Mouse (Mus musculus) olfactory bulb, adult 2 months (tissue): ENCODE data around the gene Cacnb3. TPM values are rescaled to one million over a fixed set of nuclear protein-coding genes. Genes with fewer than 3 reads are reported as not detected.

Experiments used
- H3K27ac ChIP-seq: fragments of 200-500 bp; 2 replicates; pipeline ENCODE4 v1.5.1; 2012; ENCODE audit warnings: low read depth, low read length; ENCODE audit not compliant: insufficient read depth
- H3K4me1 ChIP-seq: fragments of 200-500 bp; 2 replicates; pipeline ENCODE4 v1.6.1; 2012; ENCODE audit warnings: low read length; ENCODE audit not compliant: control insufficient read depth, insufficient read depth
- H3K4me3 ChIP-seq: fragments of 200-500 bp; 2 replicates; pipeline ENCODE4 v1.5.1; 2012; ENCODE audit warnings: mild to moderate bottlenecking, low read depth, low read length, moderate library complexity; ENCODE audit not compliant: insufficient read depth
- CTCF ChIP-seq: fragments of 200-500 bp; IDR thresholded peaks from 2 replicates; pipeline ENCODE4 v1.5.1; 2012; ENCODE audit warnings: low read depth, mild to moderate bottlenecking, low read length, moderate library complexity; ENCODE audit not compliant: insufficient read depth
- POLR2A ChIP-seq: fragments of 200-500 bp; IDR thresholded peaks from 2 replicates; pipeline ENCODE4 v1.6.1; 2012; ENCODE audit warnings: mild to moderate bottlenecking, low read depth, low read length, moderate library complexity; ENCODE audit not compliant: insufficient read depth
- WGBS: fragments of 180-500 bp; shearing (Covaris S2); methylation state at CpG from one replicate; pipeline ENCODE4 v1.1.7; 2018; 5-methylcytosine and 5-hydroxymethylcytosine counted together
- polyA plus RNA-seq: library from polyadenylated mRNA; stranded (reverse); fragments of >200 nt; gene quantifications from 2 replicates; pipeline ENCODE4 v1.2.4, GENCODE M21; 2012; ENCODE audit warnings: low replicate concordance; ENCODE audit not compliant: missing spikeins, insufficient read depth, insufficient read length

Cacnb3 gene
- polyA plus RNA-seq, 1 experiment = not detected

DNA sequence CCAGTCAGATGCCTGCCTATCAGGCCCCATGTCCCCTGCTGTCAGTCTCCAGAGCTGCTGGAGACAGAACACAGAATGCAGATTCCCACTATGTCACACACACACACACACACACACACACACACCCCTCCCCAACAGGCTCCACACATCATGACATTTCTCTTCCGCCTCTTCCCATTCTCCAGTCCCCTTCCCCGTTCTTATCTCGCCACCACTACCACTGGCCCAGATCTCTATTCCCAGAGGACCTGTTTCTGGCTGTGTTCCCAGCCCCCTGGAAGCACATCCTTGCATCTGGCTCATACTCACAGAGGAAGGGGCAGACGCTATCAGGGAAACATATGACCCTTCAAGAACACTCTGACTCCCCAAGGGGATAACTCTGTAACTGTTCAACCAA is 23.1 kb upstream of the Cacnb3 start:
- no peak overlapping the region for H3K27ac ChIP-seq
- TF ChIP-seq CTCF (no peak), POLR2A (no peak)
- 17% methylated on average over 4 of the region's 4 CpGs for WGBS
- H3K4me1 ChIP-seq = peaks cover 51% of the 10 kb centered on the region
- peak overlapping the region; percentile 93 for H3K4me3 ChIP-seq

GRCm38 (mm10) chr15:98608058-98608783 is 22.4 kb upstream of the Cacnb3 start:
- Histone ChIP-seq H3K27ac (no peak overlapping the region), H3K4me3 (peak overlapping the region; percentile 93), H3K4me1 (peaks cover 44% of the 10 kb centered on the region)
- no peak for TF ChIP-seq CTCF
- TF ChIP-seq POLR2A = no peak
- WGBS = 9% methylated on average over 10 of the region's 10 CpGs

GRCm38 (mm10) chr15:98608784-98609250 is 21.8 kb upstream of the Cacnb3 start:
- no peak for TF ChIP-seq CTCF
- TF ChIP-seq POLR2A = no peak
- H3K27ac ChIP-seq = no peak overlapping the region
- H3K4me1 ChIP-seq = peaks cover 38% of the 10 kb centered on the region
- WGBS = 3% methylated on average over 12 of the region's 26 CpGs
- peak overlapping the region; percentile 93 for H3K4me3 ChIP-seq

DNA sequence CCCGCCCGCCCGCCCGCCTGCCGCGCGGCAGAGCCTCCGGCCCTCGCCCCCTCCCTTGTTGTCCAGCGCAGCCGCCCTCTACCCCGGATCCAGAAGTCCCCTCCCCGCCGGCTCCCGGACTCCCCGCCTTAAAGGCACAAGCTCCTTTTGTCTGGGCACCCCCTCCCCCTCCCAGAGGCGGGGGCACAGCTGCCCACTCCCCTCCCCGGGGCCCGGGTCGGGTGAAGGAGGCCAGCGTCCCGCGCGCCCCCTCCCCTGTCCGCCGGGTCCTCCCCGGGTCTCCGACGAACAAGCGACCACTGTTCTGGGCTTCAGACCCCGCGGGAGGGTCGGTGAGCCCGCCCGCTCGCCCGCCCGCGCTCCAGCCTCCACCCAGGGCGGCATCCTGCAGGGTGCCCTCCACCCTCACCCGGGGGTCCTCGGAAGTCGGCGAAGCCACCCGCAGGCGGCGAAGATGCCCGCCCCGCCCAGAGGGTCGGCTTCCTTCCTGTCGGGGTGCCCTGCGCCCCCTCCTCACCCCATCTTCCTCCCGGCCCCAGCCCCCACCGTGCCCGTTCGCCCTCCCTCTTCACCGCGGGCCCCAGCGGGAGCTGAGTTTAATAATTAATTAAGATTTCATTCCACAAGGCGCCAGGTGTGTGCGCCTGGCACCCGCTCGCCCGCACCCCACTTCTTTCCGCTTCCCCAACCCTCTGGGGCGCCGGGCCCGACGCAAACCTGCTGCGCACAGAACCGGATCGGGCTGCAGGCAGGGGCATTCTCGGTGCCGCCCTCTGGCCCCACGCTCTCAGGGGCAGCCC is 21.1 kb upstream of the Cacnb3 start, which contains the start of gene Adcy6:
Adcy6 (minus strand) TSS at position 746 of the 800 bp plus-strand sequence.
- TF ChIP-seq POLR2A (peak; percentile 10; the same call in 1 of the 2 replicates), CTCF (no peak)
- Histone ChIP-seq H3K4me3 (peak within 1 kb of the TSS; percentile 93), H3K4me1 (peaks cover 32% of the 10 kb centered on the region), H3K27ac (0 out of 2 replicates have a peak within 1 kb of the TSS, but pooled peaks have one; percentile 5)
- 1% methylated on average over 73 of the region's 75 CpGs for WGBS

DNA sequence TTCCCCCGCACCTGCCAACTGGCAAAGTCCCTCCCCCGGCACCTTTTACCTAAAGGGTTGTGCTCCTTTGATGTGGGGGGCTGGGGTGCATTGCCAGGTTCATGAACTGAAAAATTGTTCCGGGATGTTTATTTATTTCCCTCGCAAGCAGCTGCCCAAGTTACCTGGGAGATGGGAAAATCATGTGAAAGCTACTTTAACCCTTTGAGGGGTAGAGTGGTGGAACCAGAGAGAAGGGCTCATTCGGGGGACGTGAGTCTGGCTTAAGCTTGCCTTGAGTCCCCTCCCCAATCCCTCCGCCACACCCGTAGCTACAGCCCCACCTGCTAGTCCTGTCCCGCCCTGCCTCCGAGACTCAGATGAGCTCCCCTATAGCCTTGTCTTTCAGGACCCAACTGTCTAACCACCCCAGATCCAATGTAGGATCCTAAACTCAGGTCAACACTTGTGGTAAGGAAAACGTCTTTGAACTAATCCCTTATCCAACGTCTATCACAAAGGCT is 20.5 kb upstream of the Cacnb3 start:
- no peak for TF ChIP-seq POLR2A
- no peak for TF ChIP-seq CTCF
- Histone ChIP-seq H3K4me3 (peak overlapping the region; percentile 93), H3K4me1 (peaks cover 32% of the 10 kb centered on the region), H3K27ac (no peak overlapping the region)
- 16% methylated on average over 12 of the region's 12 CpGs for WGBS

DNA sequence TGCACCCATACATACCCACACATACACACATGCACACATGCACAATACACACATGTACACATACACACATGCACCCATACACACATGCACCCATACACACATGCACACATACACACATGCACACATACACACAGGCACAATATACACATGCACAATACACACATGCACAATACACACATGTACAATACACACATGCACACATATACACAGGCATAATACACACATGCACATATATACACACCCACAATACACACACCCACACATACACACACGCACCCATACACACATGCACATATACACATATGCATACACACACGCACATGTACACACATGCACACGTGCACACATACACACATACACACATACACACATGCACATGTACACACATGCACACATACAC is 18.4 kb upstream of the Cacnb3 start:
- 97% methylated on average over 3 of the region's 3 CpGs for WGBS

GRCm38 (mm10) chr15:98614551-98614950 is 16.1 kb upstream of the Cacnb3 start:
- TF ChIP-seq CTCF (no peak), POLR2A (no peak)
- peaks cover 7% of the 10 kb centered on the region for H3K4me1 ChIP-seq
- WGBS = 51% methylated on average over 9 of the region's 9 CpGs
- no peak overlapping the region for H3K27ac ChIP-seq
- no peak overlapping the region for H3K4me3 ChIP-seq

More for the DNA sequence above, 18.4 kb upstream of the Cacnb3 start:
- no peak overlapping the region for H3K4me3 ChIP-seq
- H3K4me1 ChIP-seq = peaks cover 22% of the 10 kb centered on the region
- no peak overlapping the region for H3K27ac ChIP-seq
- TF ChIP-seq POLR2A (no peak), CTCF (no peak)

DNA sequence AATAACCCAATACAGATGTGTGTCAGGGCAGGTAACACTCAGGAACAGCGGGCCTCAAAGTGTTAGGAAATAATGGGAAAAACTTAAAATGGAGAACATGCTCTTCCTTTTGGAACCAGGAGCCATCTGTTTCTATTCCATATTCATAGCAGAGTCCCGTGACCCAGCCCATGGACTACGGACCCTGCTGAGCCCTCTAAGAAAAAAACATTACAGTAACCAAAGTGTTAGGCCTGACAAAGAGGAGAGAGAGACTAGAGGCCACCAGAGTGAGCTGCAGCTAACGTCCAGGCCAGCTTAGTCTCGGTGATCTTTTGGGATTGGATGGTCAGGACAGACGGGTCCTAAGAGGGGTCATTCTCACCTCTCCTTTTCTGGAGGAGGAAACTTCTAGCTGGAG is 15.7 kb upstream of the Cacnb3 start:
- no peak overlapping the region for H3K4me3 ChIP-seq
- TF ChIP-seq POLR2A (no peak), CTCF (no peak)

More for the DNA sequence above, 15.7 kb upstream of the Cacnb3 start:
- peaks cover 4% of the 10 kb centered on the region for H3K4me1 ChIP-seq
- 67% methylated on average over 6 of the region's 6 CpGs for WGBS
- no peak overlapping the region for H3K27ac ChIP-seq
